Mouse (Mus musculus) neural tube, embryonic 14.5 days (tissue): ENCODE data around the gene Lrrc9. TPM values are rescaled to one million over a fixed set of nuclear protein-coding genes. Genes with fewer than 3 reads are reported as not detected.

Experiments
- ATAC-seq: fragments of 200-750 bp; cut with Nextera tagmentation; 2 replicates; pipeline ENCODE4 v1.8.0; 2017; ENCODE audit warnings: low read depth, mild to moderate bottlenecking, moderate TSS enrichment, moderate library complexity
- H3K27ac ChIP-seq: fragments of 300-500 bp; sonication (generic); 2 replicates; pipeline ENCODE4 v1.5.1; 2014; ENCODE audit warnings: low read depth, mild to moderate bottlenecking, control low read depth, low read length, moderate library complexity, mixed read lengths
- H3K27me3 ChIP-seq: fragments of 300-500 bp; sonication (generic); 2 replicates; pipeline ENCODE4 v1.6.1; 2014; ENCODE audit warnings: low read length; ENCODE audit not compliant: control insufficient read depth, insufficient read depth
- H3K36me3 ChIP-seq: fragments of 300-500 bp; sonication (generic); 2 replicates; pipeline ENCODE4 v1.6.1; 2014; ENCODE audit warnings: low read length, mixed read lengths; ENCODE audit not compliant: control insufficient read depth, insufficient read depth
- H3K4me1 ChIP-seq: fragments of 300-500 bp; sonication (generic); 2 replicates; pipeline ENCODE4 v1.6.1; 2014; ENCODE audit warnings: low read length; ENCODE audit not compliant: control insufficient read depth, insufficient read depth
- H3K4me2 ChIP-seq: fragments of 300-500 bp; sonication (generic); 2 replicates; pipeline ENCODE4 v1.6.1; 2014; ENCODE audit warnings: mild to moderate bottlenecking, low read depth, low read length, control low read depth
- H3K4me3 ChIP-seq: fragments of 300-500 bp; sonication (generic); 2 replicates; pipeline ENCODE4 v1.5.1; 2014; ENCODE audit warnings: low read depth, low read length, control low read depth, mixed read lengths
- H3K9ac ChIP-seq: fragments of 300-500 bp; sonication (generic); replicated peaks from 2 replicates; pipeline ENCODE4 v1.6.1; 2014; ENCODE audit warnings: low read depth, mild to moderate bottlenecking, control low read depth, low read length, mixed read lengths
- H3K9me3 ChIP-seq: fragments of 300-500 bp; sonication (generic); 2 replicates; pipeline ENCODE4 v1.6.1; 2016; ENCODE audit warnings: low read length; ENCODE audit not compliant: control insufficient read depth
- WGBS: fragments of 180-500 bp; shearing (Covaris S2); extraction: QIAGEN DNeasy Blood & Tissue Kit; methylation state at CpG from one replicate; pipeline ENCODE4 v1.1.7; 2014; 5-methylcytosine and 5-hydroxymethylcytosine counted together
- polyA plus RNA-seq: library from polyadenylated mRNA; unstranded; fragments of >200 nt; fragmentation: Nextera tagmentation; extraction: Ambion mirVana; gene quantifications from 2 replicates; pipeline ENCODE4 v1.2.1, GENCODE M21; 2014

The Lrrc9 gene
- polyA plus RNA-seq, 1 experiment from 2014 or later, result 6.6 TPM

DNA sequence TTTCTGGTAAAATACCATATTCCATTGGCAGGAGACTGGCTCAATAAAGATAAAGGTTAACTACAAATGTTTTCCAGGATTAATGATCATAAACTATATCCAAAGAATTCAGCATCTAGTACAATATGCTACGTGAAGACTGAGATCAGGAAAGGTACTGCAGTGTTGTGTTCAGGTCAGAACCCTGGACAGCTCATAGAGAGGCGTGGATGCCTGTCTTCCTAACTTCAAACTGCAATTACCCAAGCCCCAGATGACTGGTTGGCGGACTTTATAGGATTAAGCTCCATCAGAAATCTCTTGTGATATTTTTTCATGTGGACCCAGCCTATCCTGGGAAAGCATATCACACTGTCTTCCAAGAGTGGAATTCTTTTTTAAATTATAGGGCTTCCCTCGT, 19.0 kb upstream of the Lrrc9 start:
- H3K4me2 ChIP-seq, result no peak overlapping the region
- no peak overlapping the region for H3K9ac ChIP-seq
- no peaks in the 10 kb centered on the region for H3K27me3 ChIP-seq
- WGBS, result 57% methylated on average over 4 of the region's 4 CpGs
- no peak for ATAC-seq
- H3K4me3 ChIP-seq, result no peak overlapping the region
- no peaks in the 10 kb centered on the region for H3K4me1 ChIP-seq
- H3K36me3 ChIP-seq, result no peaks in the 10 kb centered on the region
- no peak overlapping the region for H3K27ac ChIP-seq
- H3K9me3 ChIP-seq, result no peaks in the 10 kb centered on the region

DNA sequence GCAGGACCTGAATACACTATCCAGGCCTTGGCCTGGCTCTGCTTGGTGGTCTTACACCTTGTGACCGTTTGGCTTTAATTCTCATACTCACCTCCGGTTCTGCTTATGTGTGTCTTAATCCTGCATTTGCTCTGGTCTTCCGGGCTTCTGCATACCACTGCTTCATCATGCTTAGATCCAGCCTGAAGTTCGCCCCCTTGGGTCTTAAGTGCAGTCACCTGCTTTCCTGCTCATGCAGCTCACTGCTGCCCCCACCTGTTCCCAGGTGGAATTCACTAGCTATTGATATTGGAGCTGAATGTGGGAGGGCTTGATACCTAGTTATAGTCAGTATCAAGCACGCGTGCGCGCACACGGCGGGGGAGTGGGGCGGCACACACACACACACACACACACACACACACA, 13.9 kb upstream of the Lrrc9 start:
- H3K27me3 ChIP-seq, result no peaks in the 10 kb centered on the region
- ATAC-seq, result peak; percentile 63
- H3K9ac ChIP-seq, result no peak overlapping the region
- no peaks in the 10 kb centered on the region for H3K9me3 ChIP-seq
- no peak overlapping the region for H3K27ac ChIP-seq
- no peak overlapping the region for H3K4me3 ChIP-seq
- 28% methylated on average over 11 of the region's 11 CpGs for WGBS
- H3K4me1 ChIP-seq, result no peaks in the 10 kb centered on the region
- no peaks in the 10 kb centered on the region for H3K36me3 ChIP-seq
- H3K4me2 ChIP-seq, result peak overlapping the region; percentile 7; the same call in 1 of the 2 replicates

- no peak overlapping the region for H3K9ac ChIP-seq
- H3K9me3 ChIP-seq, result no peaks in the 10 kb centered on the region
- ATAC-seq, result no peak
- no peaks in the 10 kb centered on the region for H3K27me3 ChIP-seq
- H3K36me3 ChIP-seq, result no peaks in the 10 kb centered on the region
- H3K4me3 ChIP-seq, result no peak overlapping the region
- no peaks in the 10 kb centered on the region for H3K4me1 ChIP-seq
- no peak overlapping the region for H3K4me2 ChIP-seq
- H3K27ac ChIP-seq, result no peak overlapping the region
- 73% methylated on average over 4 of the region's 4 CpGs for WGBS
Measured at GRCm38 (mm10) chr12:72432209-72432608, 9.5 kb upstream of the Lrrc9 start.

GRCm38 (mm10) chr12:72433241-72433865, 8.3 kb upstream of the Lrrc9 start:
- H3K27ac ChIP-seq, result no peak overlapping the region
- no peaks in the 10 kb centered on the region for H3K4me1 ChIP-seq
- WGBS, result 45% methylated on average over 9 of the region's 9 CpGs
- no peak; the same call in 1 of the 2 replicates for ATAC-seq
- H3K36me3 ChIP-seq, result no peaks in the 10 kb centered on the region
- no peak overlapping the region for H3K4me2 ChIP-seq
- no peak overlapping the region for H3K9ac ChIP-seq
- no peaks in the 10 kb centered on the region for H3K27me3 ChIP-seq
- H3K9me3 ChIP-seq, result no peaks in the 10 kb centered on the region
- no peak overlapping the region for H3K4me3 ChIP-seq

GRCm38 (mm10) chr12:72437676-72438341, 3.9 kb upstream of the Lrrc9 start:
- Histone ChIP-seq H3K27ac (no peak overlapping the region), H3K4me1 (0 out of 2 replicates have a peak, but pooled peaks cover 4% of the 10 kb centered on the region), H3K36me3 (no peaks in the 10 kb centered on the region), H3K9me3 (no peaks in the 10 kb centered on the region), H3K4me2 (no peak overlapping the region), H3K27me3 (no peaks in the 10 kb centered on the region), H3K4me3 (no peak overlapping the region), H3K9ac (no peak overlapping the region)
- ATAC-seq, result no peak
- WGBS, result 52% methylated on average over 10 of the region's 10 CpGs

GRCm38 (mm10) chr12:72438961-72439480, 2.6 kb upstream of the Lrrc9 start:
- no peak overlapping the region for H3K4me2 ChIP-seq
- 0 out of 2 replicates have a peak, but pooled peaks cover 4% of the 10 kb centered on the region for H3K4me1 ChIP-seq
- H3K9me3 ChIP-seq, result no peaks in the 10 kb centered on the region
- no peak overlapping the region for H3K4me3 ChIP-seq
- no peaks in the 10 kb centered on the region for H3K36me3 ChIP-seq
- 57% methylated on average over 6 of the region's 6 CpGs for WGBS
- H3K27me3 ChIP-seq, result no peaks in the 10 kb centered on the region
- no peak overlapping the region for H3K9ac ChIP-seq
- no peak overlapping the region for H3K27ac ChIP-seq
- ATAC-seq, result no peak

DNA sequence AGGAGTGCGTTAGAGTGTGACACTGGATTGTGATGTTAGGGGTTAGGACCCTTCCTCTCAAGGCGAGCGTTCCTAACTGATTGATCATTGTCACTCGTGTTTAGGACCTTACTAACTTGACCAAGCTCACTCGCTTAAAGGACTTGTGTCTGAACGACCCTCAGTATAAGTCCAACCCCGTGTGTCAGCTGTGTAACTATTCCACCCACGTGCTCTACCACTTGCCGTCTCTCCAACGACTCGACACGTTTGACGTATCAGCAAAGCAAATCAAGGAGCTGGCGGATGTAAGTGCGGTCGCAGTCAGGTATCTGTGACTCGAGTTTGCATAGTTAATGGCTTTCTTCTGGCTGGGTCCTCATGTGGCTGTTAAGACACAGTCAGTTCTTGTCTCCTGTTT, 12.3 kb downstream of the Lrrc9 start:
- 81% methylated on average over 17 of the region's 17 CpGs for WGBS
- no peaks in the 10 kb centered on the region for H3K36me3 ChIP-seq
- H3K9me3 ChIP-seq, result no peaks in the 10 kb centered on the region
- H3K9ac ChIP-seq, result no peak overlapping the region
- H3K27me3 ChIP-seq, result no peaks in the 10 kb centered on the region
- H3K4me1 ChIP-seq, result no peaks in the 10 kb centered on the region
- no peak overlapping the region for H3K4me2 ChIP-seq
- no peak overlapping the region for H3K4me3 ChIP-seq
- H3K27ac ChIP-seq, result no peak overlapping the region
- ATAC-seq, result no peak

GRCm38 (mm10) chr12:72461191-72461893, 19.7 kb downstream of the Lrrc9 start:
- no peak overlapping the region for H3K27ac ChIP-seq
- 54% methylated on average over 11 of the region's 11 CpGs for WGBS
- ATAC-seq, result peak; percentile 44; the same call in 1 of the 2 replicates
- no peak overlapping the region for H3K4me2 ChIP-seq
- H3K4me1 ChIP-seq, result 0 out of 2 replicates have a peak, but pooled peaks cover 3% of the 10 kb centered on the region
- no peaks in the 10 kb centered on the region for H3K27me3 ChIP-seq
- no peaks in the 10 kb centered on the region for H3K9me3 ChIP-seq
- H3K9ac ChIP-seq, result no peak overlapping the region
- H3K36me3 ChIP-seq, result no peaks in the 10 kb centered on the region
- H3K4me3 ChIP-seq, result no peak overlapping the region
